Mouse (Mus musculus) myocyte (in vitro differentiated cells): ENCODE data around the gene Rab6b. TPM values are rescaled to one million over a fixed set of nuclear protein-coding genes. Genes with fewer than 3 reads are reported as not detected.

ENCODE experiments used
- H3K27me3 ChIP-seq: one replicate; pipeline ENCODE4 v1.6.1; 2011; ENCODE audit not compliant: control insufficient read depth, insufficient read depth, insufficient read length
- H3K36me3 ChIP-seq: one replicate; pipeline ENCODE4 v1.6.1; 2011; ENCODE audit not compliant: control insufficient read depth, insufficient read depth
- H3K4me2 ChIP-seq: one replicate; pipeline ENCODE4 v1.6.1; 2011; ENCODE audit warnings: low read depth, control low read depth
- H3K4me3 ChIP-seq: one replicate; pipeline ENCODE4 v1.5.1; 2011; ENCODE audit warnings: mild to moderate bottlenecking, control low read depth, moderate library complexity
- H3K79me2 ChIP-seq: one replicate; pipeline ENCODE4 v1.6.1; 2011; ENCODE audit not compliant: control insufficient read depth, insufficient read depth
- H3ac ChIP-seq: one replicate; pipeline ENCODE4 v1.6.1; 2011; ENCODE audit not compliant: control insufficient read depth, insufficient read length
- CEBPB ChIP-seq: IDR thresholded peaks from 2 replicates; pipeline ENCODE4 v1.6.1; 2011; ENCODE audit warnings: mild to moderate bottlenecking, moderate library complexity; ENCODE audit not compliant: poor library complexity, insufficient read depth, severe bottlenecking
- E2F4 ChIP-seq: IDR thresholded peaks from one replicate; pipeline ENCODE4 v1.6.1; 2011; ENCODE audit warnings: mild to moderate bottlenecking, control low read depth, moderate library complexity; ENCODE audit not compliant: insufficient read depth
- MAX ChIP-seq: IDR thresholded peaks from one replicate; pipeline ENCODE4 v1.6.1; 2011; ENCODE audit warnings: low read depth, mild to moderate bottlenecking, control low read depth
- MYOD1 ChIP-seq, 3 experiments: IDR thresholded peaks; one replicate each; pipeline ENCODE4 v1.6.1; 2011; ENCODE audit warnings: control low read depth in 2 of 3, low read depth in 2 of 3, mild to moderate bottlenecking in 2 of 3, moderate library complexity in 1 of 3; ENCODE audit not compliant: insufficient read length in 2 of 3, control insufficient read depth in 1 of 3
- MYOG ChIP-seq, 3 experiments: IDR thresholded peaks; one replicate each; pipeline ENCODE4 v1.6.1; 2011; ENCODE audit warnings: control low read depth in 2 of 3, low read depth in 2 of 3, mild to moderate bottlenecking in 2 of 3; ENCODE audit not compliant: insufficient read length in 2 of 3, control insufficient read depth in 1 of 3, insufficient read depth in 1 of 3
- POLR2A ChIP-seq: IDR thresholded peaks from one replicate; pipeline ENCODE4 v1.6.1; 2011; ENCODE audit warnings: low read depth, mild to moderate bottlenecking, control low read depth, moderate library complexity; ENCODE audit not compliant: insufficient read length
- POLR2AphosphoS2 ChIP-seq: IDR thresholded peaks from one replicate; pipeline ENCODE4 v1.6.1; 2011; ENCODE audit warnings: low read depth, control low read depth; ENCODE audit not compliant: insufficient read length
- REST ChIP-seq: IDR thresholded peaks from one replicate; pipeline ENCODE4 v1.6.1; 2011; ENCODE audit warnings: mild to moderate bottlenecking, control low read depth, moderate library complexity; ENCODE audit not compliant: insufficient read depth, insufficient read length
- SRF ChIP-seq: IDR thresholded peaks from one replicate; pipeline ENCODE4 v1.6.1; 2011; ENCODE audit warnings: low read depth; ENCODE audit not compliant: control insufficient read depth, insufficient read length
- TCF12 ChIP-seq: IDR thresholded peaks from one replicate; pipeline ENCODE4 v1.6.1; 2011; ENCODE audit warnings: mild to moderate bottlenecking, control low read depth; ENCODE audit not compliant: poor library complexity, insufficient read depth, severe bottlenecking
- TCF3 ChIP-seq: IDR thresholded peaks from one replicate; pipeline ENCODE4 v1.6.1; 2011; ENCODE audit warnings: low read depth, control low read depth; ENCODE audit not compliant: insufficient read length
- USF1 ChIP-seq: IDR thresholded peaks from one replicate; pipeline ENCODE4 v1.6.1; 2011; ENCODE audit warnings: low read depth, mild to moderate bottlenecking, control low read depth, moderate library complexity
- polyA plus RNA-seq: library from polyadenylated mRNA; unstranded; fragments of >200 nt; fragmentation: generic; extraction: Trizol; gene quantifications from one replicate; pipeline ENCODE4 v1.2.1, GENCODE M21; 2012; ENCODE audit warnings: missing spikeins

The Rab6b gene
- polyA plus RNA-seq, 1 experiment, result 2.4 TPM

DNA sequence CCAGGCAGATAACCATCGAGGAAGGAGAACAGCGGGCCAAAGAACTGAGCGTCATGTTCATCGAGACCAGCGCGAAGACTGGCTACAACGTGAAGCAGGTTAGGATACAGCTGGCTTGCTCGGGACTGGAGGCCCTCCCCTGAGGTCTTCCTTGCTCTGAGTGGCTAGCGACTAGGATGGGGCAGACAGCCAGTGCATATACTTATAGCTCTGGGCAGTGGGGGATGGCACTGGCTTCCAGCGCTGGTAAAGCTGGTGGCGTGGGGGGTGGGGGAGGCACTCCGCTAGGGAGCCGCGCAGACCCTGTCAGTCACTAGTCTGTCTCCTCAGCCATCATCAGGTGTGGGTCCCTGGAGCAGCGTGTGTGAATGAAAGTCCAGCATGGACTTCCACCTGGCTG is 52.2 kb downstream of the Rab6b start:
- Histone ChIP-seq H3K36me3 (no peaks in the 10 kb centered on the region), H3K27me3 (no peaks in the 10 kb centered on the region)

DNA sequence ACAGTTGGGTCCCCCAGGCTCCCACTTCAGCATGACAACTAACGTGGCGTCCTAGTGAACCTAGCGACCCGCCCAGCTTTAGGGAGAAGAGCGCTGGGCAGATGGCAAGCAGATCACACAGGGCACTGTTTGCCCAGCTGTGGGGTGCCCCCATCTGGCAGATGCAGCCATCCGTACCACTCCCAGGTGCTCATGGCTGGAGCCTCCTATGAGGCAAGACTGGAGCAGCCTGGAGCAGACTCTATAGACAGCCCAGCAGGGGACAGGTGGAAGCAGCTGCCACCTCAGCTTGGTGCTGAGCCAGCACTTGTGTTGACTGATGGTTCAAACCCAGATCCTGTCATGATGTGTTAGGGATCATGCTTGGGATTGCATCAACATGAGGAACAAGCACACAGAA is 56.5 kb downstream of the Rab6b start:
- H3K4me3 ChIP-seq, result no peak overlapping the region
- TF ChIP-seq TCF3, result no peak
- no peak for TF ChIP-seq MYOG (IDR thresholded peaks at IDR 0.05; ENCODE audit: control insufficient read depth in 1 of 3, insufficient read depth in 1 of 3, insufficient read length in 2 of 3, low read depth in 2 of 3)
- no peak for TF ChIP-seq E2F4
- no peak for TF ChIP-seq MAX
- TF ChIP-seq REST, result no peak
- TF ChIP-seq USF1, result no peak
- no peak for TF ChIP-seq POLR2A
- TF ChIP-seq TCF12, result no peak
- TF ChIP-seq CEBPB, result no peak
- TF ChIP-seq POLR2AphosphoS2, result no peak
- TF ChIP-seq SRF, result no peak
- no peaks in the 10 kb centered on the region for H3K79me2 ChIP-seq
- no peaks in the 10 kb centered on the region for H3K27me3 ChIP-seq
- no peak overlapping the region for H3K4me2 ChIP-seq
- no peak overlapping the region for H3ac ChIP-seq
- H3K36me3 ChIP-seq, result no peaks in the 10 kb centered on the region

More for the DNA sequence above, 52.2 kb downstream of the Rab6b start:
- TF ChIP-seq MYOG (IDR thresholded peaks at IDR 0.05; ENCODE audit: control insufficient read depth in 1 of 3, insufficient read depth in 1 of 3, insufficient read length in 2 of 3, low read depth in 2 of 3), result no peak
- no peak for TF ChIP-seq MAX
- TF ChIP-seq E2F4, result no peak
- Histone ChIP-seq H3K4me3 (no peak overlapping the region), H3K4me2 (no peak overlapping the region), H3K79me2 (no peaks in the 10 kb centered on the region), H3ac (no peak overlapping the region)

DNA sequence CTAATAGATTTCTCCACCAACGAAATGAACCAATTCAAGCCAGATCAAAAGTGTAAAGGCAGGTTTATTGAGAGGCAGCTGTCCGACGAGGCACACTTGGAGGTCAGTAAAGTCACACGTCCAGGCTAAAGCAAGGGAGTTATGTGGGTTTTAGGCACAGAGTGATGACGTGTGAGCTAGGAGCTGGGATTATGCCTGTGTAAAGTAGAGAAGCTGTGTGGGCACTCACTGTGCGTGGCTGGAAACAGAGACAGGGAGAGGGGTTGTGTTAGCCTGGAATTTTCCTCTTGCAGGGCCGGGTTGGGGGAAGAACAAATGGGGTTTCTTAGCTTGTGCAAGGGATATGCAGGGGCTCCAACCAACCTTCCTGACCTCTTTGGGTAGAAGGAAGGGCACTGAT is 57.2 kb downstream of the Rab6b start:
- H3ac ChIP-seq, result no peak overlapping the region
- H3K36me3 ChIP-seq, result no peaks in the 10 kb centered on the region
- H3K4me3 ChIP-seq, result no peak overlapping the region
- H3K79me2 ChIP-seq, result no peaks in the 10 kb centered on the region
- H3K27me3 ChIP-seq, result no peaks in the 10 kb centered on the region
- no peak overlapping the region for H3K4me2 ChIP-seq
- TF ChIP-seq TCF3 (no peak), MYOG (IDR thresholded peaks at IDR 0.05; ENCODE audit: control insufficient read depth in 1 of 3, insufficient read depth in 1 of 3, insufficient read length in 2 of 3, low read depth in 2 of 3) (no peak), SRF (no peak), MAX (no peak), MYOD1 (IDR thresholded peaks at IDR 0.05; ENCODE audit: control insufficient read depth in 1 of 3, insufficient read length in 2 of 3, low read depth in 2 of 3) (no peak), REST (no peak)

DNA sequence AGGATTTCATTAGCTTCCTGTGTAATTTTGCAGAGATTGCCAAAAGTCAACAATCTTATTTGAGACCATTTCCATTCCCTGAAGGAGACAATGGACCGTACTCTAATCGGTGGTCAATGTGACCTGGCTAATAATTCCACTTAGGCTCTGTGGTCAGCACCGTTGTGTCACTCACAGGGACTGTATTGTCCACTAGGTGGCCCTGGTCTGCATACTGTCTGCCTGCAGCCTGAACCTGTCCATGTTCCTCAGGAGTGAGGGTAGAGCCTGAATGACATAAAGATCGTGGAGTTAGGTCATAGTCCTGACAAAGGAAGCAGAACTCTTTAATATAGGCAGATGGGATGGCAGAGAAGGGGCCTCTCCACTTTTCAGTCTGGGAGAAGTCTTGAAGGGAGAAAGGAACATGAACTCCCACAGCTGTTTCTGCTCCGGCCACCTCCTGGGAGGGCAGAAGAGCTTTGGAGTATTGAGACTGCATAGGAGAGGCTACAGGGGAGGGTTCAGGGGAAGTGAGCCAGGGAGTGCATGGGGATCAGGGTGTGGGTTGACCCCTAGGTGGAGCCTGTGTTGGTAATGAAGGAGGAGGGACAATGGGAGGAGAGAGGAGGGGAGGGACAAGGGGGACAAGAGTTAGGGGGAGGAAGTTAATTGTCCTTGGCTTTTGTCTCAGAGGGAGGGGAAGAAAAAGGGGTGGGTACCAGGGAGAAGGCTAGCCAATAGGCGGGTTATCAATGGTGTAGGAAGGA is 63.4 kb downstream of the Rab6b start:
- Histone ChIP-seq H3K4me2 (no peak overlapping the region), H3K36me3 (no peaks in the 10 kb centered on the region), H3K4me3 (no peak overlapping the region), H3K27me3 (no peaks in the 10 kb centered on the region), H3K79me2 (no peaks in the 10 kb centered on the region), H3ac (no peak overlapping the region)
- TF ChIP-seq POLR2A, result no peak
- TF ChIP-seq REST, result no peak
- TF ChIP-seq TCF3, result no peak
- no peak for TF ChIP-seq SRF
- no peak for TF ChIP-seq TCF12
- TF ChIP-seq MYOD1 (IDR thresholded peaks at IDR 0.05; ENCODE audit: control insufficient read depth in 1 of 3, insufficient read length in 2 of 3, low read depth in 2 of 3), result no peak
- no peak for TF ChIP-seq CEBPB
- TF ChIP-seq E2F4, result no peak
- no peak for TF ChIP-seq MAX
- no peak for TF ChIP-seq USF1
- no peak for TF ChIP-seq POLR2AphosphoS2

DNA sequence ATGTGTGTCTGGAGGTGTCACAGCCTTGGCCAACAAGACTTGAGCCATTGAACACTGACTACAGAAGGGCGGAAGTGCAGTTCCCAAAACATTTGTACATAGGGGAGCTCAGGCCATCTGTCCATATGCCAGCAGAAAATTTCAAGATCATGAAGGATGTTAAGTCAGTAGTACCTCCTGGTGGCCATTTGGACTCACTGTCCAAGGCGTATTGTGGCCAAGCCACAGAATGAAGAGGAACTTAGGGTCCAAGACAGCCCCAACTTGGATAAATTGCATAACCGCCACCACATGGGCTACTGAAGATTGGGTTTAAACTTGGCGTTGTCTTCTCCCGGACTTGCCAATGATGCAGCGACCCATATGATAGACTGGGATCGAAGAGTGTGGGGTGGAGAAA is 64.1 kb downstream of the Rab6b start:
- Histone ChIP-seq H3K36me3 (no peaks in the 10 kb centered on the region), H3K27me3 (no peaks in the 10 kb centered on the region), H3K4me3 (no peak overlapping the region), H3K4me2 (no peak overlapping the region), H3K79me2 (no peaks in the 10 kb centered on the region), H3ac (no peak overlapping the region)
- TF ChIP-seq USF1 (no peak), SRF (no peak), TCF12 (no peak), REST (no peak), TCF3 (no peak), E2F4 (no peak), MYOG (IDR thresholded peaks at IDR 0.05; ENCODE audit: control insufficient read depth in 1 of 3, insufficient read depth in 1 of 3, insufficient read length in 2 of 3, low read depth in 2 of 3) (no peak)
